Mouse (Mus musculus) C2C12 (cell line): Measurements from ENCODE around the gene Cks2.

Experiments
- CTCF ChIP-seq: IDR thresholded peaks from one replicate; pipeline ENCODE4 v1.5.1; 2011; ENCODE audit not compliant: control insufficient read depth, insufficient read depth, insufficient read length
- MYOD1 ChIP-seq: IDR thresholded peaks from one replicate; pipeline ENCODE4 v1.6.1; 2011; ENCODE audit warnings: low read depth; ENCODE audit not compliant: control insufficient read depth, insufficient read length
- USF1 ChIP-seq: IDR thresholded peaks from one replicate; pipeline ENCODE4 v1.6.1; 2011; ENCODE audit warnings: low read depth, mild to moderate bottlenecking, control low read depth, moderate library complexity

DNA sequence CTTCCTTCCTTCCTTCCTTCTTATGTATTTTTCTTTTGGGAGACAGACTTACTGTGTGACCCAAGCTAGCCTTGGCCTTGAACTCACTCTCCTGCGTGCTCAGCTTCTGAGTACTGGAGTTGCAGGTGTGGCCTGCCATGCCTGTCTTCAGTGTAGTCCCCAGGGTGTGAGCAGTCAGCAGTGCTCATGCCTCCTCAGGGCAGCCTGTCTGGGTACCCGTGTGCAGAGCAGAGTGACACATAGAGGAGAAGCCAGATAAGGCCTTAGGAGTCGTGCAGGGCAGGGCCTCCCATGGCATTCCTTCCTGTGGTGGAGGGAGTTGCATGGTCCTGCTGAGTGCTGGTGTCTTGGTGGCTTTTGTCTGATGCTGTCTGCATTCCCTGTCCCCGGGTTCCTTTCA lies 34.3 kb downstream of the Cks2 start:
- no peak for TF ChIP-seq CTCF
- no peak for TF ChIP-seq MYOD1
- TF ChIP-seq USF1 = no peak
